Mouse (Mus musculus): ENCODE results near the gene BC035947.

Gene BC035947

GRCm38 (mm10) chr1:78501036-78501435 lies 10.9 kb downstream of the BC035947 start:
- no peak for DNase-seq

- no peak for DNase-seq
Observed at GRCm38 (mm10) chr1:78490143-78490542, 21.8 kb downstream of the BC035947 start.

GRCm38 (mm10) chr1:78488752-78489492 lies 23.0 kb downstream of the BC035947 start, which contains the start of gene Farsb:
Gene Farsb, minus strand, starts transcription at chr1:78488897.
- peak; percentile 92 for DNase-seq

- no peak for DNase-seq
Observed at GRCm38 (mm10) chr1:78488427-78488751, 23.6 kb downstream of the BC035947 start.

GRCm38 (mm10) chr1:78484361-78484760 lies 27.6 kb downstream of the BC035947 start:
- DNase-seq, result no peak

GRCm38 (mm10) chr1:78483430-78483829 lies 28.5 kb downstream of the BC035947 start:
- no peak for DNase-seq

GRCm38 (mm10) chr1:78472441-78472840 lies 39.5 kb downstream of the BC035947 start:
- DNase-seq, result no peak

GRCm38 (mm10) chr1:78454659-78455058 lies 57.3 kb downstream of the BC035947 start:
- DNase-seq, result peak; percentile 25

GRCm38 (mm10) chr1:78453886-78454285 lies 58.1 kb downstream of the BC035947 start:
- no peak for DNase-seq

GRCm38 (mm10) chr1:78452544-78452943 lies 59.4 kb downstream of the BC035947 start:
- DNase-seq, result no peak

- DNase-seq, result no peak
Observed at GRCm38 (mm10) chr1:78451070-78451854, 60.7 kb downstream of the BC035947 start.

- no peak for DNase-seq
Observed at GRCm38 (mm10) chr1:78448091-78448490, 63.9 kb downstream of the BC035947 start.
